Mouse (Mus musculus): Measurements from ENCODE around the gene Dpp6.

GRCm38 (mm10) chr5:26910353-26910752, 93.3 kb downstream of the Dpp6 start:
- TF ChIP-seq EP300 (IDR thresholded peaks at IDR 0.05; ENCODE audit: low read depth in 1 of 2, low read length in 2 of 2): no peak
- TF ChIP-seq ZMIZ1 (IDR thresholded peaks at IDR 0.05; ENCODE audit: low read depth, low read length): no peak
- TF ChIP-seq SIN3A (IDR thresholded peaks at IDR 0.05; ENCODE audit: low read length): no peak
- no peak for TF ChIP-seq CTCF (IDR thresholded peaks at IDR 0.05 in 2 of 3, conservative IDR thresholded peaks at IDR 0.05 in 1 of 3; ENCODE audit: control insufficient read depth in 1 of 3, insufficient read depth in 1 of 3, low read depth in 2 of 3, low read length in 3 of 3, poor library complexity in 1 of 3, severe bottlenecking in 1 of 3)
- TF ChIP-seq POLR2AphosphoS5 (IDR thresholded peaks at IDR 0.05; ENCODE audit: borderline replicate concordance, low read depth, low read length): no peak
- no peak for TF ChIP-seq MXI1 (IDR thresholded peaks at IDR 0.05; ENCODE audit: low read depth, low read length)
- TF ChIP-seq ZC3H11A (IDR thresholded peaks at IDR 0.05; ENCODE audit: low read depth, low read length): no peak
- TF ChIP-seq MYC (IDR thresholded peaks at IDR 0.05; ENCODE audit: low read depth, low read length): no peak
- TF ChIP-seq UBTF (IDR thresholded peaks at IDR 0.05; ENCODE audit: borderline replicate concordance, insufficient read depth, low read depth, low read length): no peak

Data from MEL (cell line).